Mouse (Mus musculus): Measurements from ENCODE around the gene Gm5157. TPM values are rescaled to one million over a fixed set of nuclear protein-coding genes. Genes with fewer than 3 reads are reported as not detected.
"Not testable (repeated sequence)": the region's sequence is repeated elsewhere in the genome, so short reads cannot be mapped to it uniquely, and the experiment has no call there.

Gene Gm5157
- not detected for total RNA-seq (2021)
- long read RNA-seq, experiment 1 = 0 reads
- long read RNA-seq, experiment 2 = 0 reads

DNA sequence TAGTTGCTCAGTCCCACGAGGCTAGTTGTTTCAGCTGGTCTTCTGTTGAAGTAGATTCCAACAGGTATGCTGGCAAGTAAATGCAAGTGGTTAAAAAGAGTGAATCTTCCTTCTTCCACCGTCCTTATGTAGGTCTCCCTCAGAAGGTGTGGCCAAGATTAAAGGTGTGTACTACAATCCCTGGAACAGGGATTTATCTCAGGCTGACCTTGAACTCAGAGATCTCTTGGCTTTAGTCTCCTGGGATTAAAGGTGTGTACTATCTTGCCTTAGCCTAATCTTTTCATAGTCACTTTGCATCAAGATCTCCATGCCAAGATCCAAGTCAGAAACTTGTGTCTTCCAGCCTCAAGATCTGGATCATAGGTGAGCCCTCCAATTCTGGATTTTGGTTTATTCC, at the start of gene Gm5157:
Gene Gm5157, minus strand, starts transcription at position 101 of the 400 bp plus-strand sequence.
- H3K27ac ChIP-seq; H3K4me3 ChIP-seq; DNase-seq (ENCODE audit: extremely low spot score in 1 of 2, low spot score in 2 of 2); intact Hi-C loops (cut with DNase I): not testable (repeated sequence)

DNA sequence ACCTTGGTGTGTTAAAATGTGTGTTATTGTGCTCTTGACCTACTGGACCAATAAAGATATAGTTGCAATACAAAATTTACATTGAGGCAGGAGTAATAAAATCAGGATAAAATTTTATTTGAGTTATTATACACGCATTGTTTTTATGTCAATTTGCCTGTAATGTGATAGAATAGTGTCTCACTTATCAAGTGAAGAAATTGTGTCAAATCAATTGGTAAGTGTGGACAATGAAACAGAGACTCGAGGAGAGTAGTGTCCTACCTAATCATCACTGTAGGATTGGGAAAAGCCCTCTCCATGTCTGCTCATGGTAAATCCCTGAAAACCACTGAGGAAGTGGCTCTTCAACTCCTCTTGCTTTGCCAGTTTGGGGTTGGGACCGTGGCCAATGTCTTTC, 28.3 kb downstream of the Gm5157 start, which contains the start of gene Vmn1r123:
Gene Vmn1r123, plus strand, starts transcription at position 301 of the 400 bp plus-strand sequence.
- DNase-seq (ENCODE audit: extremely low spot score in 1 of 2, low spot score in 2 of 2); intact Hi-C loops (cut with DNase I); H3K27ac ChIP-seq; H3K4me3 ChIP-seq: not testable (repeated sequence)

Other genes with a start within 250 kb of the Gm5157 start
- not detected for gene Vmn1r119, start 178.0 kb downstream of the Gm5157 start, total RNA-seq (2021)
- gene Vmn1r120, start 136.6 kb downstream of the Gm5157 start, total RNA-seq (2021) = not detected
- not detected for gene Vmn1r121, start 91.9 kb downstream of the Gm5157 start, total RNA-seq (2021)
- not detected for gene Vmn1r122, start 56.3 kb downstream of the Gm5157 start, total RNA-seq (2021)
- not detected for gene Vmn1r123, start 28.2 kb downstream of the Gm5157 start, total RNA-seq (2021)
- gene Vmn1r124, start 70.2 kb upstream of the Gm5157 start, total RNA-seq (2021) = not detected
- not detected for gene Vmn1r125, start 81.8 kb upstream of the Gm5157 start, total RNA-seq (2021)
- not detected for gene Vmn1r126, start 111.0 kb upstream of the Gm5157 start, total RNA-seq (2021)
- gene Vmn1r127, start 129.4 kb upstream of the Gm5157 start, total RNA-seq (2021) = not detected
- gene Vmn1r128, start 158.9 kb upstream of the Gm5157 start, total RNA-seq (2021) = not detected
- not detected for gene Vmn1r129, start 170.9 kb upstream of the Gm5157 start, total RNA-seq (2021)
- not detected for gene Gm6882, start 242.3 kb upstream of the Gm5157 start, total RNA-seq (2021)